Mouse (Mus musculus) ovary, postnatal 14 days (tissue): ENCODE data around the gene Efnb1.
"Not testable (repeated sequence)": the region's sequence is repeated elsewhere in the genome, so short reads cannot be mapped to it uniquely, and the experiment has no call there.

ENCODE experiments used
- DNase-seq: peaks from one replicate; pipeline ENCODE4 v3.0.0; 2022; ENCODE audit warnings: low spot score

Efnb1 gene

GRCm38 (mm10) chrX:99135523-99136258 lies at the start of gene Efnb1:
Gene Efnb1, plus strand, starts transcription at chrX:99136130.
- DNase-seq: peak; percentile 77

DNA sequence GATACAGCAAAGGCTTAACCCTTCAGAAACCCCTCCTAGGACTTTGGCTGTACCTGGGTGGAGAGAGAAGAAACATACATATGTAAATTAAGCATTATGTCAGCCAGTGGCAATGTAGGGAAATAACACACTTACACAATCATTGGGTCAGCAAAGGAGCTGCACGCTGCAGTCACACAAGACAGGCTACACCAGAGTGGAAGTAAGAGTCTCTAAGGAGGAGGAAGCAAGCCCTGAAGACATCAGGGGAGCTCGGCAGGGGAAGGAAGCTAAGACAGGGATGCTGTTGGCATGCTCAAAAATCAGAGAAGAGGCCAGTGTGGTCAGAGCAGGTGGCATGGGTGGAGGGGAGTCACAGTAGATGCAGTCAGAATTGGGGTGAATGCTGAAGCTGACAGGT lies 43.2 kb upstream of the Efnb1 start:
- no peak for DNase-seq

GRCm38 (mm10) chrX:99111088-99111724 lies 24.7 kb upstream of the Efnb1 start:
- not testable (repeated sequence) for DNase-seq

- no peak for DNase-seq
These were observed 16.4 kb upstream of the Efnb1 start for GRCm38 (mm10) chrX:99119510-99119909.

DNA sequence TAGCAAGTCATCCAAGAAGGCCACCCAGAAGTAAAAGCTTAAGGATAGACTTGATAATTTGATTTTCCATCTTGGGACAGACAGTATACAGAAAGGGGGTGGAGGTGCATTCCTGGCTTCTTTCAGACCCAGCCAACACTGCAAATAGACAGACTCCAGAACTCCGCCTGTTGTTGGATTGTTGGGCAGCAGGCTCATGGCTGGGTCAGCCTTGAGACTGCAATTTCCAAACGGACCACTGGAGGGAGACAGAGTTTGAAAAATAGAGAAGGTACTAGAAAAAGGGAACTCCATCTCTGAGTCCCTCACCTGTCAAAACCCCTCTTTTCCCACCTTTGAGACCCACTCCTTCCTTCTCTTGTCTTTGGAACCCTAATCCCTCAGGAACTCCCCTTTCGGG lies 5.9 kb upstream of the Efnb1 start:
- DNase-seq: peak; percentile 69

GRCm38 (mm10) chrX:99132573-99132972 lies 3.4 kb upstream of the Efnb1 start:
- no peak for DNase-seq

DNA sequence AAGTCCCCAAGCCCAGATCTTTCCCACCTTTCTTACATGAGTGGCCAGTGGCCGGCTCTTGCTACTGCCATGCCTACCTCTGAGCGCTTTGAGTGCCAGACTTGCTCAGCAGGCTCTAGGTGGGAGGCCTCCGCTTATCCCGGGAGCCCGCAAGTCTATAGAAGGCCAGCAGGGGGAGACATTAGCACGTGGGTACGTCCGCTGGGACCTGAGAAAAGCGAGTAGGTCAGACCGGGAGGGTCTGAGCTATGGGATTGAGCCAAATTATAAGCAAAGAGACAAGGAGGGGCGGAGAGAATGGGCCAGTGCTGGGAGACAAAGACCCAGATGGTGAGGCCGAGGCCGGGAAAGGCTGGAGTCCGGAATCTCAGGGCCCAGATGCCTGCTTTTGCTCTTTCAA lies 1.0 kb upstream of the Efnb1 start:
- peak; percentile 73 for DNase-seq

GRCm38 (mm10) chrX:99136431-99136966 lies 569 bp downstream of the Efnb1 start:
- DNase-seq: no peak

- no peak for DNase-seq
These were observed 1.4 kb downstream of the Efnb1 start for GRCm38 (mm10) chrX:99137143-99137870.

DNA sequence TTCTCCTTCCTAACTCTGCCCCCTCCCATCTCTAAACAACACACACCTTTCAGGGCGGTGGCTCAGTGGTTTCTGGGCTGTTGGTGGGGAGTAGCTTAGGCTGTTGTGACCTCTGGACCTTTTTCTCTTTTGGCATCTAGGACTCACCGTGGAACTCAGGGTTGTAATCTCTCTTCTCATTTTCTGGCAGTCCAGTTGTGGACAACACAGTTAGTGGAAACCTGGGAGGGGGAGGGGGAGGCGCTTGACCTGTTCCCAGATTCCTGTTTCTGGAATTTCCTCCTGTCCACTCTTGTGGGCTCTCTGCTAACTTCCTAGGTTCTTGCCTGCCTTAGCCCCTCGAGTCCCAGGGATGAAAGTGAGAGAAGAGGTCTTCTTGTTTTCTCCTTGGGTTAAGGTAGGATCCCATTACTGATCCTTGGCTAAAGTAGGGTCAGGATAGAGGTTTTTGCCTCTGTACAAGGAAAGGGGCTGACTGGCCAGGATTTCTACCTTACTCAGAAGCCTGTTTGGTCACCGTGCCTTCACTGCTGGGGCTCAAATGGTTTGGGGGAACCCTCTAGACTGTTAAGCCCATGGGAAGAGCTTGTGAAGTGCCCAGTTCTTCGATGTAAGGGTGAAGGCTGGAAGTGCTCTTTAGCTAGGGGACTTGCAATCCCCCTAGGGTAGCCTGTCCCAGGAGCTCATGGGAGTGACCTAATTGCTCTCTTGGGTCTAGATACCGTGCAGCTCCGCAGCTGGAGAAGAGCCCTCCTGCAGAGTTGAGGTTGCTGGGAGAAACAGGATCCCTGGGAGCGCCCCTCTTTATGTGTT lies 2.2 kb downstream of the Efnb1 start:
- no peak for DNase-seq

- DNase-seq: no peak
These were observed 5.1 kb downstream of the Efnb1 start for GRCm38 (mm10) chrX:99141079-99141478.

GRCm38 (mm10) chrX:99141900-99142299 lies 6.0 kb downstream of the Efnb1 start:
- no peak for DNase-seq

DNA sequence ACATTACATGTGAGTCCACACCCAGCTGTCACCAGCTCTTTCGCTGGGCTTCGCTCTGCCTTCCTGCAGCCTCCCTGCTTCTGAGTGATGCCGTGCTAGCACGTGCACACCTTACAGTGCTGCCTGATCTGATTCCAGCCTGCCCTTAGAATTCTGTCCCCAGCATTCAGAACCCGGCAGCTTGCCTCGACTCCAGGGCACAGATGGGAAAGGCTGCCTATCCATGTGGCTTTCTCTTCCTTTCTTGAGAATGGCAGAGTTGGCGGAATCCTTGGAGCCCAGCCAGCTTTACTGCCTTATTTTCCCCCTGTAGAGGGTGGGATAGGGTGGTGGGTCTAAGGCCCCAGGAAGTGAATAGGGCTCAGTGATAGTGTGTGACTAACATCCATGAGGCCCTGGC lies 9.6 kb downstream of the Efnb1 start:
- DNase-seq: no peak

- no peak for DNase-seq
These were observed 12.4 kb downstream of the Efnb1 start for GRCm38 (mm10) chrX:99148061-99148905.

DNA sequence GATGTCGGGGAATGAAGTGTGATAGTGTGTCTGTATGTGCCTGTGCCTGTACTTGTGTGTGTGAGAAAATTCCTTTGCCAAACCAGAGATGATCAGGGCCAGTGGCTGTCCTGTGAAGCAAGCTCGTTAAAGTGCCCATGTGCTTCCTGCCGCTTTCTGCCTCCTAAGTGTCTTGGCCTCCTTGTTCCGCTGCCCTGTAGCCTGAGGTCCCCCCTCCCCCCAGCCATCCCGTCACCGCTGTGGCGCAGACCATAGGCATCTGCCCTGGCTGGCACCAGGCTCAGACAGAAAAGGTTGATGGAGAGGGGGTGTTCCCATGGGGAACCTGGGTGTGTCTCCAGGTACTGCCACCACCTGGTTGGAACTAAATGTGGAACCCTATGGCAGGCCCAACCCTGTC lies 13.1 kb downstream of the Efnb1 start:
- no peak for DNase-seq

GRCm38 (mm10) chrX:99149900-99150299 lies 14.0 kb downstream of the Efnb1 start:
- DNase-seq: no peak

DNA sequence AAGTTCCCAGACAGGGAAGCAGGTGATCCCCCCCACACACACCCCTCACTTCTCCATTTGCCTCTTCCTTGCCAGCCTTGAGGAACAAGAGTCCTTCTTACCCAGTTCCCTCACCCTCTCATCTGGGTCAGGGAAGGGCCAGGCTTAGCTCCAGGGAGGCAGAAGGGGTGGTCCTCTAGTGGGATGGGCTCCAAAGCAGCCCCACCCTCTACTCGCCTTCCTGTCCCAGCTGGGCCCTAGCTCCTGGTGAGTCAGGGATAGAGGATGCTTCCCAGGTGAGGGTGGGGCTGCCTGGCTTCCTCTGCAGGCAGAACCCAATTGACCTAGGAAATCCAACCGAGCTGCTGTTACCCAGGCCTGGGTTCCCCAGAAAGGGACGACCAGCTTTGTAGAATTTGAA lies 14.8 kb downstream of the Efnb1 start:
- no peak for DNase-seq

GRCm38 (mm10) chrX:99151434-99151833 lies 15.5 kb downstream of the Efnb1 start:
- no peak for DNase-seq

GRCm38 (mm10) chrX:99152141-99152540 lies 16.2 kb downstream of the Efnb1 start:
- no peak for DNase-seq

- DNase-seq: no peak
These were observed 16.8 kb downstream of the Efnb1 start for GRCm38 (mm10) chrX:99152566-99153265.
